Mouse (Mus musculus): ENCODE measurements around the gene Gm20219. TPM values are rescaled to one million over a fixed set of nuclear protein-coding genes. Genes with fewer than 3 reads are reported as not detected.
A peak's percentile ranks its signal among the peaks of the same experiment; 100 is the strongest.

Gm20219 gene
- polyA plus RNA-seq, 1 experiment from 2014 or later: 1.5 TPM

DNA sequence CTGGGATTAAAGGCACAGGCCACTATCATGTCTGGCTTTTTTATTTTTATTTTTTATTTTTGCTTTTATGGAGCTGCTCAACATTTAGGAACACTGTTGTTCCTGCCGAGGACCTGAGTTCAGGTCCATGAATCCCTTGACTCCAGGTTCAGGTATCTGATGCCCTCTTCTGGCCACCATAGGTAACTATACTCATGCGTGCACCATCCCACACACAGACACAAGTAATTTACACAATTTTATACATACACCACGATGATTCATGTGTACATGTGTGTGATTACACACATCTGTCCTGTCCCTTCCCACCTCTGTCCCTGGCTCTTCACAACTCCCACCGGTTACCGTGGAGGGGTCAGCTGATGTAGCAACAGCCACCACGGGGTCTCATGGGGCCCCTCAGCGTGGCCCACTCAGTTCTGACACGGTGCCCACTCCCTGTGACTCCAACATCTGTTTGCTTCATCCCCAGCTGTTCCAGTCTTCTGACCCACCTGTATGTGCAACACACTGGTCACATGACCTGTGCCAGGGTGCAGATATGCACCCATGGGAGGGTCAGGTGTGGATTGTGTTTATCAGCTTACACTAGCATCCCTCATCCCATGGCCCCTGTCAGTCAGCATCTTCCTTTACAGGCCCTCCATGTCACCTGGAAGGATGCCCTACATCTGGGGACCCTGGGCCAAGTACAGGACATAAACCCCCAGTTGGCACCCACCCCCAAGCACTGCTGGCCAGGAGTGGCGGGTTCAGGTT is 6.2 kb downstream of the Gm20219 start:
- H3K4me1 ChIP-seq (ENCODE audit: control insufficient read depth, insufficient read depth, low read length): peaks cover 14% of the 10 kb centered on the region; the same call in 1 of the 2 replicates
- no peaks in the 10 kb centered on the region for H3K27me3 ChIP-seq (ENCODE audit: control insufficient read depth, insufficient read depth, low read length)
- 60% methylated on average over 9 of the region's 9 CpGs for WGBS
- H3K4me3 ChIP-seq (ENCODE audit: low read depth, low read length): no peak overlapping the region
- no peaks in the 10 kb centered on the region for H3K36me3 ChIP-seq (ENCODE audit: control insufficient read depth, insufficient read depth, low read length)
- no peak overlapping the region for H3K27ac ChIP-seq (ENCODE audit: low read depth, low read length)
- no peak for ATAC-seq (ENCODE audit: low read depth)
- H3K9me3 ChIP-seq (ENCODE audit: control insufficient read depth, low read length): no peaks in the 10 kb centered on the region
- H3K9ac ChIP-seq (replicated peaks; ENCODE audit: low read depth, low read length): no peak overlapping the region
- H3K4me2 ChIP-seq (ENCODE audit: low read depth, low read length): no peak overlapping the region

DNA sequence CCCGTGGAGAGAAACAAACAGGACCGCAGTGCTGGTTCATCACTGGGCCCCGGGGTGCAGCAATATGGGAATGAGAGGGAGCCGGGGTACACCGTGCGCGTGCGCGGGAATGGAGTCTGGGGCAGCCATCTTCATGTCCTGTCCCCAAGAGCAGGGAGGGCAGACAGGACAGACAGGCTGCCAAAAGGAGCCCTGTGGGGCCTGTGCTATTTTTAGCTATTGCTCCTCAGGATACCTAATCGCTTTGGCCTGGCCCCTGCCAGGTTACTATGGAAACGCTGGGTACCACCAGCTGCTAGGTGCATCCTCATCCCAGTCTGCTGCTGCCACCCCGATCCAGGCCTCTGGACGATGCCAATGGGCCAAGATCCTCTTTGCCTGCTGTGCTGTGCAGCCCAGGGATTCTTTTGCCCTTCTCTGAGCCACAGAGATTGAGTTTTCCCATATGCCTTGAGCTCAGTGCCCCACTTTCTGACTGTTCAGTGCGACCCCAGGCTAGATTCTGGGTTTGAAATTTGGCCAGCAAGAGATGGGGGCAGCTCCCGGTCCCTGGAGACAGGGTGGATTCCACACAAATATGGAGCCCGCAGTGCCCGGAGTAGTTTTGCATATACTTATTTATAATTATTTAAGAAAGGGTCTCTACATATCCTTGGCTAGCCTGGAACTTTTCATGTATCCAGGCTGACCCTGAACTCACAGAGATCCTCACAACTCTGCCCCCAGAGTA is 6.9 kb downstream of the Gm20219 start:
- ATAC-seq (ENCODE audit: low read depth): peak; percentile 18; the same call in 1 of the 2 replicates
- WGBS: 43% methylated on average over 17 of the region's 17 CpGs
- Histone ChIP-seq H3K27ac (ENCODE audit: low read depth, low read length) (peak overlapping the region; percentile 62; the same call in 1 of the 2 replicates), H3K9ac (replicated peaks; ENCODE audit: low read depth, low read length) (peak overlapping the region; percentile 21; the same call in 1 of the 2 replicates), H3K27me3 (ENCODE audit: control insufficient read depth, insufficient read depth, low read length) (no peaks in the 10 kb centered on the region), H3K4me2 (ENCODE audit: low read depth, low read length) (no peak overlapping the region), H3K9me3 (ENCODE audit: control insufficient read depth, low read length) (no peaks in the 10 kb centered on the region), H3K4me1 (ENCODE audit: control insufficient read depth, insufficient read depth, low read length) (peaks cover 14% of the 10 kb centered on the region; the same call in 1 of the 2 replicates), H3K36me3 (ENCODE audit: control insufficient read depth, insufficient read depth, low read length) (no peaks in the 10 kb centered on the region), H3K4me3 (ENCODE audit: low read depth, low read length) (no peak overlapping the region)

DNA sequence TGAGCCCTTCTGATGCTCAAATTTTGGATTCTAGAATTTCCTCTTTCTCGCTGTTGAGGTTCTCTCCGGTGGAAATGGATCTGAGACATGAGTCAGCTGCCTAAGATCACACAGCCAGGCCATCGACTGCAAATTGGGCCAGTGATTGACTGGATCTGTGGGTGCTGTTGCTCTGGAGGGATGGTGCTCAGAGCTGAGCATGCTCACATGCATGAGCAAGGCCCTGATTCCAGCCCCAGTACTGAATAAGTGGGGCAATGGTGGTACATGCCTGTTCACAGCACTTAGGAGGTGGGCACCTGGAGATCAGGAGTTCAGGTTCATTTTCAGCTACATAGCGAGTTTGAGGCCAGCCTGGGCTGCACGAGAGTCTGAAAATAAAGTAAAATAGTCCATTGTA is 7.6 kb downstream of the Gm20219 start:
- no peak overlapping the region for H3K4me3 ChIP-seq (ENCODE audit: low read depth, low read length)
- H3K36me3 ChIP-seq (ENCODE audit: control insufficient read depth, insufficient read depth, low read length): no peaks in the 10 kb centered on the region
- no peak for ATAC-seq (ENCODE audit: low read depth)
- H3K9me3 ChIP-seq (ENCODE audit: control insufficient read depth, low read length): no peaks in the 10 kb centered on the region
- H3K9ac ChIP-seq (replicated peaks; ENCODE audit: low read depth, low read length): peak overlapping the region; percentile 21; the same call in 1 of the 2 replicates
- H3K4me1 ChIP-seq (ENCODE audit: control insufficient read depth, insufficient read depth, low read length): peaks cover 12% of the 10 kb centered on the region; the same call in 1 of the 2 replicates
- 85% methylated on average over 5 of the region's 5 CpGs for WGBS
- no peak overlapping the region for H3K4me2 ChIP-seq (ENCODE audit: low read depth, low read length)
- no peak overlapping the region; the same call in 1 of the 2 replicates for H3K27ac ChIP-seq (ENCODE audit: low read depth, low read length)
- H3K27me3 ChIP-seq (ENCODE audit: control insufficient read depth, insufficient read depth, low read length): no peaks in the 10 kb centered on the region

DNA sequence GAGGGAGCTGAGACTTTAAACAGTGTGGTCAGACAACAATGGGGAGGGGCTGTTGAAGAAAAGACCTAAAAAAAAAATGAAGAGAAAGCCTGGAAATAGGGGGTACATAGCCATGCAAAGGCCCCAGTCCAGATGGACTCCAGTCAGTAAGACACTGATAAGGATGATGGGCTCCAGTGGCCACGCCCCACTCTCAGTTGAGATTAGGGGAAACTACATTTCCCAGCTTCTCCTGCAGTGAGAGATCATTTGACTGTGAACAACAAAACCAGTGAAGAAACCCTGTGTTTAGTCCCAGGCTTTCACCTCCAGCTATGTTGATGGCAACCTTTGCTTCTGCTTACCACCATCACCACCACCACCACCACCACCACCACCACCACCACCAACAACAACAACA is 8.2 kb downstream of the Gm20219 start:
- no peak for ATAC-seq (ENCODE audit: low read depth)
- Histone ChIP-seq H3K27ac (ENCODE audit: low read depth, low read length) (no peak overlapping the region), H3K4me1 (ENCODE audit: control insufficient read depth, insufficient read depth, low read length) (peaks cover 8% of the 10 kb centered on the region; the same call in 1 of the 2 replicates), H3K4me3 (ENCODE audit: low read depth, low read length) (no peak overlapping the region), H3K4me2 (ENCODE audit: low read depth, low read length) (no peak overlapping the region), H3K9ac (replicated peaks; ENCODE audit: low read depth, low read length) (no peak overlapping the region), H3K27me3 (ENCODE audit: control insufficient read depth, insufficient read depth, low read length) (no peaks in the 10 kb centered on the region), H3K9me3 (ENCODE audit: control insufficient read depth, low read length) (no peaks in the 10 kb centered on the region), H3K36me3 (ENCODE audit: control insufficient read depth, insufficient read depth, low read length) (no peaks in the 10 kb centered on the region)
- WGBS: 92% methylated on average over 1 of the region's 1 CpGs

DNA sequence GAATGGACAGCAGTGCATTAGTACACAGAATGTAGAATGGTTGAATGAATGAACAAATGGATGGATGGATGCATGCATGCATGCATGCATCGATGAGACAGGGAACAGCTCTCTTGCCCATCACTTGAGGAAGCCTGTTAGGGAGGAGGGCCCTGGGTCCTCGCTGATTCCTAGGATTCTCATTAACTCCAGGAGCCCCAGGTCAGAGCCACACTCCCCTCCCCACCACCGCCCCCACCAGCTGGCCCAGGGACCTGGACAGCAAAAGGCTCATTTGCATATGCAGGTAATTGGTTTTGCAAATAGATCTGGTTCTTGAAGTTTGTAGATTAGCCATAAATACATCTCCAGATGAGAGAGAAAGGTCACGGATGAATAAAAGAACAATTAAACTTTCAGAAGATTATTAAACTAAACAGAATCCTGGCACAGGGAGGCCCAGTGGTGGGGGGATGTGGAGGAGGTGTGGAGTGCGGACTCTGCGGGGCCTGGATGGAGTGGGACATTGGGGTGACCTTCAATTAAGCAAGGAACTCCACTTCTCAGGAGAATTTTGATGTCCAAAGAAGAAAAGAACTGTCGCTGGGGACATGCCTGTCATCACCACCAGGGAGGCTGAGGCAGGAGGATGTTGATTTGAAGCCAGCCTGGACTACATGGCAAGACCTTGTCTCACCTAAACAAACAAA is 9.3 kb downstream of the Gm20219 start:
- Histone ChIP-seq H3K4me2 (ENCODE audit: low read depth, low read length) (no peak overlapping the region), H3K9ac (replicated peaks; ENCODE audit: low read depth, low read length) (no peak overlapping the region), H3K4me3 (ENCODE audit: low read depth, low read length) (no peak overlapping the region), H3K9me3 (ENCODE audit: control insufficient read depth, low read length) (no peaks in the 10 kb centered on the region), H3K36me3 (ENCODE audit: control insufficient read depth, insufficient read depth, low read length) (no peaks in the 10 kb centered on the region), H3K4me1 (ENCODE audit: control insufficient read depth, insufficient read depth, low read length) (peaks cover 8% of the 10 kb centered on the region; the same call in 1 of the 2 replicates), H3K27me3 (ENCODE audit: control insufficient read depth, insufficient read depth, low read length) (no peaks in the 10 kb centered on the region), H3K27ac (ENCODE audit: low read depth, low read length) (no peak overlapping the region)
- no peak for ATAC-seq (ENCODE audit: low read depth)
- WGBS: 77% methylated on average over 7 of the region's 7 CpGs

DNA sequence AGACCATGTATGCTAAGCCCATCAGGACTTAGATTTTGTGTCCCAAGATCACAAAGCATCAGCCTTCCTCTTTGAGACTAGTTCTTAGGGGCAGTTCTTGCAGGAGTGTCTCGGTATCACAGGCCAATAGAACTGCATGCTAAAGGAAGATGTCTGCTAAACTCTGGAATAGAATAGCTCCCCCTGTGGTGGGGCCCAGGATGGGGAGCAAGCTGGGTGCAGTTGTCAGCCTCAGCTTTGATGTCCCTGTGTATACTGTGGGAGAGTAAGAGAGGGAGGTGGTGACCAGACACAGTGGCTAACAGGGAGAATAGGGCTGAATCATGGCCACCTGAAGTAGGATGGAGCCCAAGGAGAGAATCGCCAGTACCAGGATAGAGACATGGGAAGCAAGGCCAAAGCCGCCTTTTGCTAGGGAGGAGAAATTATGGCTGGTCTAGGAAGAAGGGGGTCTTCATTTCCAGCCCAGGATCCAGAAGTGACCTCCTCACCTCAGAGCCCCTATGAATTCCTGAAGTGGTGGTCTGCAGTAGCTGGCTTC is 10.4 kb downstream of the Gm20219 start:
- H3K4me3 ChIP-seq (ENCODE audit: low read depth, low read length): no peak overlapping the region
- H3K36me3 ChIP-seq (ENCODE audit: control insufficient read depth, insufficient read depth, low read length): no peaks in the 10 kb centered on the region
- H3K9me3 ChIP-seq (ENCODE audit: control insufficient read depth, low read length): no peaks in the 10 kb centered on the region
- ATAC-seq (ENCODE audit: low read depth): no peak
- no peak overlapping the region for H3K4me2 ChIP-seq (ENCODE audit: low read depth, low read length)
- no peak overlapping the region for H3K27ac ChIP-seq (ENCODE audit: low read depth, low read length)
- 82% methylated on average over 3 of the region's 3 CpGs for WGBS
- H3K27me3 ChIP-seq (ENCODE audit: control insufficient read depth, insufficient read depth, low read length): no peaks in the 10 kb centered on the region
- H3K9ac ChIP-seq (replicated peaks; ENCODE audit: low read depth, low read length): no peak overlapping the region
- H3K4me1 ChIP-seq (ENCODE audit: control insufficient read depth, insufficient read depth, low read length): peaks cover 8% of the 10 kb centered on the region; the same call in 1 of the 2 replicates

DNA sequence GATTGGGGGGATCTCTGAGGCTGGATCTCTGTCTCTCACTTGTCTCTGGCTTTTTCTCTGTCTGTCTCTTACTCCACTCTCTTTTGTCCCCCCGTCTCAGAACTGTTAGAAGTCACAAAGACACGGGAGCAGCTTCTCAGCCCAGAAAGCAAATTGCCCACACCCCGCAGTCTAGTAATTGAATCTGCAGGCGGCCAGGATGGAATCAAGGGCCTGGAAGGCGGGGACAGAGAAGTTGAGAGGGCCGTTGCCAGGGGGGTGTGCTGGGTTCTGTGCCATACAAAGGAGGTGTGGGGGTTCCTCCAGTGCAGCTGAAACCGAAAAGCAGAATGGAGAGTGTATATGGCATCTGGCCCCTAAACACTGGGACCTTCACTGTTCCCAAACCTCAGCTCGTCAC is 11.5 kb downstream of the Gm20219 start:
- H3K27me3 ChIP-seq (ENCODE audit: control insufficient read depth, insufficient read depth, low read length): no peaks in the 10 kb centered on the region
- ATAC-seq (ENCODE audit: low read depth): no peak
- H3K4me1 ChIP-seq (ENCODE audit: control insufficient read depth, insufficient read depth, low read length): peaks cover 8% of the 10 kb centered on the region; the same call in 1 of the 2 replicates
- H3K9me3 ChIP-seq (ENCODE audit: control insufficient read depth, low read length): no peaks in the 10 kb centered on the region
- H3K4me2 ChIP-seq (ENCODE audit: low read depth, low read length): no peak overlapping the region
- 9% methylated on average over 8 of the region's 8 CpGs for WGBS
- no peaks in the 10 kb centered on the region for H3K36me3 ChIP-seq (ENCODE audit: control insufficient read depth, insufficient read depth, low read length)
- H3K27ac ChIP-seq (ENCODE audit: low read depth, low read length): no peak overlapping the region; the same call in 1 of the 2 replicates
- no peak overlapping the region for H3K9ac ChIP-seq (replicated peaks; ENCODE audit: low read depth, low read length)
- no peak overlapping the region for H3K4me3 ChIP-seq (ENCODE audit: low read depth, low read length)

DNA sequence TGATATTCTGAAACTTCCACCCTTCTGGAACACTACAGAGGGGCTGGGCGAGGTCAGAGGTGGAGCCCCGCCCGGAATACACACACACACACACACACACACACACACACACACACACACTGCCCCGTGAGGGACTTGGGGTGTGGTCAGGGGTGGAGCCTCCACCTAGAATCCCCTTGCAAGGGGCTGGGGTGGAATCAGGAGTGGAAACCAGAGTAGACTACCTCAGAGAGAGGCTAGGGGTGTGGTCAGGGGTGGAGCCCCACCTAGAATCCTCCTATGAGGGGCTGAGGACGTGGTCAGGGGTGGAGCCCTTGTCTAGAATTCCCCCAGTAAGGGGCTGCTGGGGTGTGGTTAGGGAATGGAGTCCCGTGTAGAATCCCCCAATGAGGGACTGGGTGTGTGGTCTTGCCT is 13.6 kb downstream of the Gm20219 start:
- Histone ChIP-seq H3K27me3 (ENCODE audit: control insufficient read depth, insufficient read depth, low read length) (no peaks in the 10 kb centered on the region), H3K9ac (replicated peaks; ENCODE audit: low read depth, low read length) (no peak overlapping the region), H3K4me2 (ENCODE audit: low read depth, low read length) (no peak overlapping the region), H3K36me3 (ENCODE audit: control insufficient read depth, insufficient read depth, low read length) (no peaks in the 10 kb centered on the region), H3K27ac (ENCODE audit: low read depth, low read length) (no peak overlapping the region), H3K4me3 (ENCODE audit: low read depth, low read length) (no peak overlapping the region), H3K9me3 (ENCODE audit: control insufficient read depth, low read length) (no peaks in the 10 kb centered on the region), H3K4me1 (ENCODE audit: control insufficient read depth, insufficient read depth, low read length) (0 out of 2 replicates have a peak, but pooled peaks cover 5% of the 10 kb centered on the region)
- no peak for ATAC-seq (ENCODE audit: low read depth)
- WGBS: 43% methylated on average over 6 of the region's 6 CpGs
